Mouse (Mus musculus) myocyte (in vitro differentiated cells): Measurements from ENCODE around the gene Clcn3.

Experiments used
- CEBPB ChIP-seq: IDR thresholded peaks from 2 replicates; pipeline ENCODE4 v1.6.1; 2011; ENCODE audit warnings: mild to moderate bottlenecking, moderate library complexity; ENCODE audit not compliant: poor library complexity, insufficient read depth, severe bottlenecking
- MAX ChIP-seq: IDR thresholded peaks from one replicate; pipeline ENCODE4 v1.6.1; 2011; ENCODE audit warnings: low read depth, mild to moderate bottlenecking, control low read depth
- MYOD1 ChIP-seq, 3 experiments: IDR thresholded peaks; one replicate each; pipeline ENCODE4 v1.6.1; 2011; ENCODE audit warnings: control low read depth in 2 of 3, low read depth in 2 of 3, mild to moderate bottlenecking in 2 of 3, moderate library complexity in 1 of 3; ENCODE audit not compliant: insufficient read length in 2 of 3, control insufficient read depth in 1 of 3
- POLR2A ChIP-seq: IDR thresholded peaks from one replicate; pipeline ENCODE4 v1.6.1; 2011; ENCODE audit warnings: low read depth, mild to moderate bottlenecking, control low read depth, moderate library complexity; ENCODE audit not compliant: insufficient read length
- POLR2AphosphoS2 ChIP-seq: IDR thresholded peaks from one replicate; pipeline ENCODE4 v1.6.1; 2011; ENCODE audit warnings: low read depth, control low read depth; ENCODE audit not compliant: insufficient read length
- TCF12 ChIP-seq: IDR thresholded peaks from one replicate; pipeline ENCODE4 v1.6.1; 2011; ENCODE audit warnings: mild to moderate bottlenecking, control low read depth; ENCODE audit not compliant: poor library complexity, insufficient read depth, severe bottlenecking
- USF1 ChIP-seq: IDR thresholded peaks from one replicate; pipeline ENCODE4 v1.6.1; 2011; ENCODE audit warnings: low read depth, mild to moderate bottlenecking, control low read depth, moderate library complexity

DNA sequence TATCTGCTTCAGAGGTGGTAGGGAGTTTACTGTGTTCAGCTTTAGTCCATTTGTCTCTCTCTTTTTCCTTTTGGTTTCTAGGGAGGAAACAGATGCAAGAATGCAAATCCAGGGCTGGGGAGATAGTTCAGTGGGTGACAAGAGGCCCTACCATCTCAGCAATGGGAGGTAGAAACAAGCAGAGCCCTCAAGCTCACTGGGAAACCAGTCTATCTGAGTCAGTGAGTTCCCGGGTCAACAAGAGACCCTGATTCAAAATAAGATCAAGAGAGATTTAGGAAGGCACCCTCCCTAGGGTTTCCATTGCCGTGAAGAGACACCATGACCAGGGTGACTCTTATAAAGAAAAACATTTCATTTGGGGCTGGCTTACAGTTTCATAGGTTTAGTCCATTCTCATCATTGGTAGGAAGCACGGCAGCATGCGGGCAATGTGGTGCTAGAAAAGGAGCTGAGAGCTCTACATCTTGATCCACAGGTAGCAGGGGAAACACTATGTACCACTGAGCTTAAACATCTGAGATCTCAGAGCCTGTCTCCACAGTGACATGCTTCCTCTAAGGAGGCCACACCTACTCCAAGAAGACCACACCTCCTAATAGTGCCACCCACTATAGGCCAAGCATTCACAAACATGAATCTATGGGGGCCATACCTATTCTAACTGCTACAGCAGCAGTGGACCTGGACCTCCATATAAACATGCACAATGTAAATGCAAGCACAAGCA, 114.7 kb downstream of the Clcn3 start:
- no peak for TF ChIP-seq POLR2A
- TF ChIP-seq TCF12 = no peak
- no peak for TF ChIP-seq USF1
- no peak for TF ChIP-seq MYOD1 (IDR thresholded peaks at IDR 0.05; ENCODE audit: control insufficient read depth in 1 of 3, insufficient read length in 2 of 3, low read depth in 2 of 3)
- no peak for TF ChIP-seq MAX
- TF ChIP-seq CEBPB = no peak
- no peak for TF ChIP-seq POLR2AphosphoS2
